Mouse (Mus musculus): ENCODE results near the gene Snx33. TPM values are rescaled to one million over a fixed set of nuclear protein-coding genes. Genes with fewer than 3 reads are reported as not detected.

Gene Snx33
- total RNA-seq, 2 experiments from 2014 or later, result 8.9 to 12.5 TPM

- intact Hi-C loops (cut with DNase I), result no loop called here
- no peak for DNase-seq (ENCODE audit: low spot score)
Measured at GRCm38 (mm10) chr9:56872105-56872903, 55.9 kb downstream of the Snx33 start.

GRCm38 (mm10) chr9:56871191-56871590 is 57.0 kb downstream of the Snx33 start:
- DNase-seq (ENCODE audit: low spot score), result peak; percentile 49
- intact Hi-C loops (cut with DNase I), result no loop called here

- intact Hi-C loops (cut with DNase I), result no loop called here
- no peak for DNase-seq (ENCODE audit: low spot score)
Measured at GRCm38 (mm10) chr9:56870778-56871177, 57.4 kb downstream of the Snx33 start.

- no peak for DNase-seq (ENCODE audit: low spot score)
- intact Hi-C loops (cut with DNase I), result no loop called here
Measured at GRCm38 (mm10) chr9:56869552-56869951, 58.6 kb downstream of the Snx33 start.

- DNase-seq (ENCODE audit: low spot score), result no peak
- intact Hi-C loops (cut with DNase I), result no loop called here
Measured at GRCm38 (mm10) chr9:56868292-56868691, 59.9 kb downstream of the Snx33 start.

Other genes with a start within 250 kb of the Snx33 start
- 1 to 10 TPM; 1.5 to 1.7 TPM for gene Lingo1, start 131.9 kb downstream of the Snx33 start, total RNA-seq (2021)
- gene Odf3l1, start 63.7 kb downstream of the Snx33 start, total RNA-seq (2021), result not detected
- 10 to 100 TPM; 15.2 to 20.4 TPM for gene Cspg4, start 63.3 kb downstream of the Snx33 start, total RNA-seq (2021)
- 10 to 100 TPM; 53.2 to 54.8 TPM for gene Imp3, start 9.1 kb upstream of the Snx33 start, total RNA-seq (2021)
- gene Snupn, start 22.5 kb upstream of the Snx33 start, total RNA-seq (2021), result 10 to 100 TPM in 1 of 2 experiments, 1 to 10 TPM in 1; 9.9 to 10.1 TPM
- 10 to 100 TPM; 10.0 to 10.7 TPM for gene Ptpn9, start 66.6 kb upstream of the Snx33 start, total RNA-seq (2021)
- gene Sin3a, start 143.7 kb upstream of the Snx33 start, total RNA-seq (2021), result 10 to 100 TPM; 27.0 to 31.7 TPM
- 10 to 100 TPM; 43.7 to 46.0 TPM for gene Man2c1, start 202.3 kb upstream of the Snx33 start, total RNA-seq (2021)
- gene Neil1, start 219.9 kb upstream of the Snx33 start, total RNA-seq (2021), result 1 to 10 TPM; 5.4 to 6.0 TPM
- 10 to 100 TPM; 26.4 to 28.8 TPM for gene Commd4, start 230.0 kb upstream of the Snx33 start, total RNA-seq (2021)